Mouse (Mus musculus): ENCODE results near the gene Dennd5a. TPM values are rescaled to one million over a fixed set of nuclear protein-coding genes. Genes with fewer than 3 reads are reported as not detected.

Dennd5a gene
- polyA plus RNA-seq, 1 experiment = 41.3 TPM

DNA sequence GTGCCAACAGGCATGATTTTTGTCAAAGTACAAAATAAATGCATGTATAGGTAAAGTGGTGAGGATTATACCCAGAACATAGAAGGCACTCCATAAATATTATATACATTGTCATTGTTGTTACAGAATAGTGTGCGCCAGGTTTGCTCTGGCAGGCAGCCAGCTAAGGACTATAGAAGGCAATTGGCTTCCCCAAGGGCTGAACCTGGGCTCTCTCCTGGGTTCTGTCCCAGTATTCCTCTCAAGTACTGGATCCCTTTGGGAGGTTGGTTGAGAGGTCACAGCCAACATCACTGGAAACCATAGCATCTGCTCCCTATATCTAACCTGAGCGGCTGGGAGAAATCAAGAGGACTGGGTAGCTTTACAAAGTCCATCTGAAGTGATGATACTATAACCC, 1.3 kb upstream of the Dennd5a start:
- H3K27ac ChIP-seq (ENCODE audit: control insufficient read depth, insufficient read depth, low read depth, low read length) = no peak overlapping the region
- H3K4me3 ChIP-seq (ENCODE audit: control insufficient read depth, low read depth, low read length) = no peak overlapping the region
- H3K27me3 ChIP-seq (ENCODE audit: control insufficient read depth, insufficient read depth, low read length) = no peaks in the 10 kb centered on the region
- TF ChIP-seq POLR2A (IDR thresholded peaks at IDR 0.05; ENCODE audit: control insufficient read depth, low read depth, low read length) (no peak), CTCF (IDR thresholded peaks at IDR 0.05; ENCODE audit: control insufficient read depth, insufficient read depth, insufficient replicate concordance, low read depth, low read length) (no peak)
- H3K36me3 ChIP-seq (ENCODE audit: control insufficient read depth, insufficient read depth, low read length) = no peaks in the 10 kb centered on the region
- peaks cover 8% of the 10 kb centered on the region for H3K4me1 ChIP-seq (ENCODE audit: control insufficient read depth, insufficient read depth, low read length)

DNA sequence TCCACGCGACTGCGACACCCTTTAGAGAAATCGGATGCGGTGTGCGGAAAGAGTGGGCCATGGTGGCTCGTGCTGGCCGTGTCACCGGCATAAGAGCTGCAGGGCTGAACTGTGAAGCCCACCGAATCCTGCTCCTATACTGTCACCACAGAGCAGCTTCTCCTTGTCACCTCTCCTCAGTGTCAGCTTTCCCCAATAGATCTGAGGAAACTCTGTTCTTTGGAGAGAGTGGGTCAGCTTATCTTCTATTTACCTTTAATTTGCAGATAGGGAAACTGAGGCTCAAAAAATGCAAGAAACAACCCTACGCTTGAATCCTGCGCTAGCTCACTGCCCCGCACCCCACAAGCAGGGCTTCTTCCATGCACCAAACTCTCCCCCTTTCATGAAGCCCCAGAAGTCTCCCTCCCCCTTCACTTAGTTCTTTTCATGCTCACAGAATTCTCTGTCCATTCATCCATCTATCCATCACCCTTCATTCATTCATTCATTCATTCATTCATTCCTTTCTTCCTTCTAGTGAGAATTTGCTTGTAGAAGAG, 414 bp upstream of the Dennd5a start:
- H3K4me1 ChIP-seq (ENCODE audit: control insufficient read depth, insufficient read depth, low read length) = peaks cover 8% of the 10 kb centered on the region
- TF ChIP-seq CTCF (IDR thresholded peaks at IDR 0.05; ENCODE audit: control insufficient read depth, insufficient read depth, insufficient replicate concordance, low read depth, low read length) = no peak
- no peak for TF ChIP-seq POLR2A (IDR thresholded peaks at IDR 0.05; ENCODE audit: control insufficient read depth, low read depth, low read length)
- H3K27me3 ChIP-seq (ENCODE audit: control insufficient read depth, insufficient read depth, low read length) = no peaks in the 10 kb centered on the region
- H3K4me3 ChIP-seq (ENCODE audit: control insufficient read depth, low read depth, low read length) = peak overlapping the region; percentile 91
- peak overlapping the region; percentile 59 for H3K27ac ChIP-seq (ENCODE audit: control insufficient read depth, insufficient read depth, low read depth, low read length)
- H3K36me3 ChIP-seq (ENCODE audit: control insufficient read depth, insufficient read depth, low read length) = no peaks in the 10 kb centered on the region

DNA sequence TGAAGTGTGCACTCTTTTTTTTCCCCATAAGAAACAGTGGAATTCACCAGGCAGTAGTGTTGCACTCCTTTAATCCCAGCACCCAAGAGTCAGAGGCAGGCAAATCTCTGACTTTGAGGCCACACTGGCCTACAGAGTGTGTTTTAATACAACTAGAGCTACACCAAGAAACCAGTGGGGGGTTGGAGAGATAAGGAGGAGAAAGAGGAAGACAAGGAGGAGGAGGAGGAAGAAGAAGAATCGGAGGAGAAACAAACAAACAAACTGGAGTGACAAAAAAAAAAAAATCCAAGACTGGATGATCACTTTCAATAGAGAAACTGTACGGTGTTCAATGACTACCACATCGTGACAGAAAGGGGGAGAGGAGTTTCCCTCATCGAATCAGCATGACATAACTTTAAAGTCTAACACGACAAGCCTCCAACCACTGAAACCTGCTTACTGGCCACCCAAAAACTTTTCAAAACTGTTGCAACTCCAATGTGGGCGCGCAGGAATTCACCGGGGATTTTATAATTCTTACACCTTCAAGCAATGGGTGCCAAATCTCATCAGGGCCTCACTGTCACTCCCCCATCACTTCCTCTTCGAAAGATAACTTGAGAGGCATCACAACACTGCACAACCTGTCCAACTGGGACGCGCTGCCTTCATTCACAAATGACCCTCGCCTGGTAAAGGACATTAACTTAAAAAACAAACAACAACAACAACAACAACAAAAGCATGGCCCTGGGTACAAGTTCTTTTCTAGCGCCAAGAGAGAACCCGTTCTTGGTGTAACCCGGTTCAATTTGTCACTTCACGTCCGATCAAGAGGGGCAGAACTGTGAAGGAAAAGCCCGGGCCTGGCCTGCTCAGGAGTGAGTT, 1.2 kb downstream of the Dennd5a start:
- peak overlapping the region; percentile 69 for H3K27ac ChIP-seq (ENCODE audit: control insufficient read depth, insufficient read depth, low read depth, low read length)
- peaks cover 8% of the 10 kb centered on the region for H3K4me1 ChIP-seq (ENCODE audit: control insufficient read depth, insufficient read depth, low read length)
- H3K36me3 ChIP-seq (ENCODE audit: control insufficient read depth, insufficient read depth, low read length) = no peaks in the 10 kb centered on the region
- TF ChIP-seq CTCF (IDR thresholded peaks at IDR 0.05; ENCODE audit: control insufficient read depth, insufficient read depth, insufficient replicate concordance, low read depth, low read length) (no peak), POLR2A (IDR thresholded peaks at IDR 0.05; ENCODE audit: control insufficient read depth, low read depth, low read length) (no peak)
- H3K4me3 ChIP-seq (ENCODE audit: control insufficient read depth, low read depth, low read length) = peak overlapping the region; percentile 91
- H3K27me3 ChIP-seq (ENCODE audit: control insufficient read depth, insufficient read depth, low read length) = no peaks in the 10 kb centered on the region

- H3K27ac ChIP-seq (ENCODE audit: control insufficient read depth, insufficient read depth, low read depth, low read length) = 0 out of 2 replicates have a peak overlapping the region, but pooled peaks have one; percentile 42
- H3K4me3 ChIP-seq (ENCODE audit: control insufficient read depth, low read depth, low read length) = no peak overlapping the region
- TF ChIP-seq CTCF (IDR thresholded peaks at IDR 0.05; ENCODE audit: control insufficient read depth, insufficient read depth, insufficient replicate concordance, low read depth, low read length) = no peak
- no peak for TF ChIP-seq POLR2A (IDR thresholded peaks at IDR 0.05; ENCODE audit: control insufficient read depth, low read depth, low read length)
- peaks cover 8% of the 10 kb centered on the region for H3K4me1 ChIP-seq (ENCODE audit: control insufficient read depth, insufficient read depth, low read length)
- H3K27me3 ChIP-seq (ENCODE audit: control insufficient read depth, insufficient read depth, low read length) = no peaks in the 10 kb centered on the region
- no peaks in the 10 kb centered on the region for H3K36me3 ChIP-seq (ENCODE audit: control insufficient read depth, insufficient read depth, low read length)
Measured at GRCm38 (mm10) chr7:109957996-109958789, 2.1 kb downstream of the Dennd5a start.

- Histone ChIP-seq H3K27me3 (ENCODE audit: control insufficient read depth, insufficient read depth, low read length) (no peaks in the 10 kb centered on the region), H3K4me3 (ENCODE audit: control insufficient read depth, low read depth, low read length) (no peak overlapping the region), H3K36me3 (ENCODE audit: control insufficient read depth, insufficient read depth, low read length) (no peaks in the 10 kb centered on the region), H3K27ac (ENCODE audit: control insufficient read depth, insufficient read depth, low read depth, low read length) (no peak overlapping the region), H3K4me1 (ENCODE audit: control insufficient read depth, insufficient read depth, low read length) (peaks cover 3% of the 10 kb centered on the region)
- TF ChIP-seq CTCF (IDR thresholded peaks at IDR 0.05; ENCODE audit: control insufficient read depth, insufficient read depth, insufficient replicate concordance, low read depth, low read length) (no peak), POLR2A (IDR thresholded peaks at IDR 0.05; ENCODE audit: control insufficient read depth, low read depth, low read length) (no peak)
Measured at GRCm38 (mm10) chr7:109954622-109955401, 5.5 kb downstream of the Dennd5a start.

DNA sequence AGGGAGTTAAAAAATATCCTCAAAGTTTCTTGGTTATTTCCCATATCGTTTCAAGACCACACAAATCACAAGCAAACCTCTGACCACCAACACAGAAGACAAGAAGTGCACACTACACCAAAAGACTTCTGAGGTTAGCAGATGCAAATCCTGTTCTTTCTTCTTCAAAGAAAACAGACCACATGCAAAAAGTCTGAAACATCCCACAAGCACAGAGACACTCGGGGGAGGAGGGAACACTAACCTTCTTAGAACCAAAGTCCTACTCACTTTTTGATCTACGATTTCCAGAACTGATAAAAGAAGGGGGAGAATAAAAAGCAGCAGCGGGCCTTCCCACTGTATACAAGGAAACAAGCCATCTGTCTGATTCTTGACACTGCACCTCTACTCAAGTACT, 9.0 kb downstream of the Dennd5a start:
- no peaks in the 10 kb centered on the region for H3K36me3 ChIP-seq (ENCODE audit: control insufficient read depth, insufficient read depth, low read length)
- H3K27me3 ChIP-seq (ENCODE audit: control insufficient read depth, insufficient read depth, low read length) = no peaks in the 10 kb centered on the region
- TF ChIP-seq POLR2A (IDR thresholded peaks at IDR 0.05; ENCODE audit: control insufficient read depth, low read depth, low read length) (no peak), CTCF (IDR thresholded peaks at IDR 0.05; ENCODE audit: control insufficient read depth, insufficient read depth, insufficient replicate concordance, low read depth, low read length) (no peak)
- peak overlapping the region; percentile 62; the same call in 1 of the 2 replicates for H3K27ac ChIP-seq (ENCODE audit: control insufficient read depth, insufficient read depth, low read depth, low read length)
- H3K4me1 ChIP-seq (ENCODE audit: control insufficient read depth, insufficient read depth, low read length) = no peaks in the 10 kb centered on the region
- no peak overlapping the region for H3K4me3 ChIP-seq (ENCODE audit: control insufficient read depth, low read depth, low read length)
